Mouse (Mus musculus): ENCODE results near the gene Gm17606. TPM values are rescaled to one million over a fixed set of nuclear protein-coding genes. Genes with fewer than 3 reads are reported as not detected.
"Not testable (repeated sequence)": the region's sequence is repeated elsewhere in the genome, so short reads cannot be mapped to it uniquely, and the experiment has no call there.

Gm17606 gene
- not detected for total RNA-seq (2021)
- long read RNA-seq, experiment 1: 0 reads
- long read RNA-seq, experiment 2: 0 reads

- DNase-seq (ENCODE audit: low spot score): no peak
Observed at GRCm38 (mm10) chr14:54640946-54641304, at the start of gene Gm17606. Gene Gm17606, plus strand, starts transcription at chr14:54640952.

- DNase-seq (ENCODE audit: low spot score): no peak
Observed at GRCm38 (mm10) chr14:54591056-54591455, 49.7 kb upstream of the Gm17606 start.

- no peak for DNase-seq (ENCODE audit: low spot score)
Observed at GRCm38 (mm10) chr14:54592319-54592934, 48.3 kb upstream of the Gm17606 start.

GRCm38 (mm10) chr14:54594055-54594454 is 46.7 kb upstream of the Gm17606 start:
- no peak for DNase-seq (ENCODE audit: low spot score)

- DNase-seq (ENCODE audit: low spot score): no peak
Observed at GRCm38 (mm10) chr14:54594631-54595414, 45.9 kb upstream of the Gm17606 start.

GRCm38 (mm10) chr14:54597084-54597483 is 43.7 kb upstream of the Gm17606 start:
- DNase-seq (ENCODE audit: low spot score): no peak

- DNase-seq (ENCODE audit: low spot score): no peak
Observed at GRCm38 (mm10) chr14:54601601-54602000, 39.2 kb upstream of the Gm17606 start.

- DNase-seq (ENCODE audit: low spot score): no peak
Observed at GRCm38 (mm10) chr14:54602613-54603012, 38.1 kb upstream of the Gm17606 start.

GRCm38 (mm10) chr14:54603038-54603654 is 37.6 kb upstream of the Gm17606 start:
- DNase-seq (ENCODE audit: low spot score): peak; percentile 96

GRCm38 (mm10) chr14:54603686-54604085 is 37.1 kb upstream of the Gm17606 start:
- DNase-seq (ENCODE audit: low spot score): no peak

- DNase-seq (ENCODE audit: low spot score): peak; percentile 77
Observed at GRCm38 (mm10) chr14:54605752-54606321, 34.9 kb upstream of the Gm17606 start, which contains the start of gene 4931414P19Rik. Gene 4931414P19Rik, minus strand, starts transcription at chr14:54605993.

GRCm38 (mm10) chr14:54607226-54607625 is 33.5 kb upstream of the Gm17606 start:
- no peak for DNase-seq (ENCODE audit: low spot score)

GRCm38 (mm10) chr14:54609245-54609644 is 31.5 kb upstream of the Gm17606 start:
- DNase-seq (ENCODE audit: low spot score): no peak

- no peak for DNase-seq (ENCODE audit: low spot score)
Observed at GRCm38 (mm10) chr14:54609962-54610361, 30.8 kb upstream of the Gm17606 start.

- DNase-seq (ENCODE audit: low spot score): no peak
Observed at GRCm38 (mm10) chr14:54610648-54611047, 30.1 kb upstream of the Gm17606 start.

GRCm38 (mm10) chr14:54614130-54614529 is 26.6 kb upstream of the Gm17606 start:
- not testable (repeated sequence) for DNase-seq (ENCODE audit: low spot score)

- no peak for DNase-seq (ENCODE audit: low spot score)
Observed at GRCm38 (mm10) chr14:54616226-54616825, 24.4 kb upstream of the Gm17606 start.

- DNase-seq (ENCODE audit: low spot score): no peak
Observed at GRCm38 (mm10) chr14:54617152-54617896, 23.4 kb upstream of the Gm17606 start.

- DNase-seq (ENCODE audit: low spot score): peak; percentile 85
Observed at GRCm38 (mm10) chr14:54617897-54618365, 22.8 kb upstream of the Gm17606 start, which contains the start of gene Psmb5. Gene Psmb5, minus strand, starts transcription at chr14:54618022.

GRCm38 (mm10) chr14:54621133-54621532 is 19.6 kb upstream of the Gm17606 start, which contains the start of gene Psmb11:
Gene Psmb11, plus strand, starts transcription at chr14:54621433.
- DNase-seq (ENCODE audit: low spot score): no peak

- no peak for DNase-seq (ENCODE audit: low spot score)
Observed at GRCm38 (mm10) chr14:54623334-54623733, 17.4 kb upstream of the Gm17606 start.
